Mouse (Mus musculus) G1E (cell line): ENCODE results near the gene Tmem56.

Experiments used
- CTCF ChIP-seq: IDR thresholded peaks from 2 replicates; pipeline ENCODE4 v1.5.1; 2012; ENCODE audit warnings: low read depth, low read length, inconsistent platforms, mixed read lengths
- GATA1 ChIP-seq: IDR thresholded peaks from 2 replicates; pipeline ENCODE4 v1.6.1; 2012; ENCODE audit warnings: borderline replicate concordance, low read length, inconsistent platforms, mixed read lengths
- POLR2AphosphoS5 ChIP-seq: IDR thresholded peaks from 2 replicates; pipeline ENCODE4 v1.6.1; 2012; ENCODE audit warnings: low read depth, low read length, inconsistent platforms; ENCODE audit not compliant: insufficient replicate concordance
- TAL1 ChIP-seq: conservative IDR thresholded peaks from 2 replicates; pipeline ENCODE4 v1.6.1; 2012; ENCODE audit warnings: low read depth, low read length, inconsistent platforms, mixed read lengths

DNA sequence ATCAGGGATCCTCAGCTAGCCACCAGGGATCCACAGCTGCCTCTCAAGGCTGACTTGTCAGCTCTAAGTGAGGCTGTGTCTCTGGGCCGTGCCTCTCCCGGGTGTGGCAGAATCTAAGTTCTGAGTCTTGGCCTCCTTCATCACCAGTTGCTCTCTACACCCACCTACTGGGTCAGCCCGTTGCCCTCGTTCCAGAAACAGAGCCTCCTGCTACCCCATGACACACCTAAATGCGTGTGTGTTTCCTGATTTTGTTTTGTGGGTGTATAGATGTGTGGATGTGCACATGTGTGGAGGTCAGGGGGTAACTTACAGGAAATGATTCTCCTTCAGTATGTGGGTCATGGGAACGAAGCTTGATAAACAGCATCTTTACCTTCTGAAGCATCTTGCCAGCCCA is 29.5 kb upstream of the Tmem56 start:
- TF ChIP-seq POLR2AphosphoS5 (no peak), CTCF (no peak), GATA1 (no peak), TAL1 (no peak)
